Mouse (Mus musculus) neural tube, embryonic 12.5 days (tissue): ENCODE measurements around the gene Snrpa1. TPM values are rescaled to one million over a fixed set of nuclear protein-coding genes. Genes with fewer than 3 reads are reported as not detected.
A peak's percentile ranks its signal among the peaks of the same experiment; 100 is the strongest.
"Not testable (repeated sequence)": the region's sequence is repeated elsewhere in the genome, so short reads cannot be mapped to it uniquely, and the experiment has no call there.

Source experiments
- ATAC-seq: fragments of 200-750 bp; cut with Nextera tagmentation; 2 replicates; pipeline ENCODE4 v1.8.0; 2017; ENCODE audit warnings: low read depth, mild to moderate bottlenecking, moderate TSS enrichment, moderate library complexity; ENCODE audit not compliant: low FRiP score
- H3K27ac ChIP-seq: fragments of 300-500 bp; sonication (generic); 2 replicates; pipeline ENCODE4 v1.5.1; 2016
- H3K27me3 ChIP-seq: fragments of 300-500 bp; sonication (generic); replicated peaks from 2 replicates; pipeline ENCODE4 v1.6.1; 2016; ENCODE audit warnings: mild to moderate bottlenecking
- H3K36me3 ChIP-seq: fragments of 300-500 bp; sonication (generic); 2 replicates; pipeline ENCODE4 v1.6.1; 2016; ENCODE audit warnings: mild to moderate bottlenecking
- H3K4me1 ChIP-seq: fragments of 300-500 bp; sonication (generic); 2 replicates; pipeline ENCODE4 v1.6.1; 2016
- H3K4me2 ChIP-seq: fragments of 300-500 bp; sonication (generic); replicated peaks from 2 replicates; pipeline ENCODE4 v1.6.1; 2016; ENCODE audit warnings: mild to moderate bottlenecking
- H3K4me3 ChIP-seq: fragments of 300-500 bp; sonication (generic); 2 replicates; pipeline ENCODE4 v1.5.1; 2016
- H3K9ac ChIP-seq: fragments of 300-500 bp; sonication (generic); 2 replicates; pipeline ENCODE4 v1.6.1; 2016; ENCODE audit warnings: mild to moderate bottlenecking
- H3K9me3 ChIP-seq: fragments of 300-500 bp; sonication (generic); 2 replicates; pipeline ENCODE4 v1.6.1; 2016; ENCODE audit warnings: mild to moderate bottlenecking
- WGBS: fragments of 180-500 bp; shearing (Covaris S2); methylation state at CpG from one replicate; pipeline ENCODE4 v1.1.7; 2016; 5-methylcytosine and 5-hydroxymethylcytosine counted together
- polyA plus RNA-seq: library from polyadenylated mRNA; unstranded; fragments of >200 nt; fragmentation: Nextera tagmentation; extraction: Ambion mirVana; gene quantifications from 2 replicates; pipeline ENCODE4 v1.2.1, GENCODE M21; 2016

Snrpa1 gene
- polyA plus RNA-seq, 1 experiment from 2014 or later: 177 TPM

DNA sequence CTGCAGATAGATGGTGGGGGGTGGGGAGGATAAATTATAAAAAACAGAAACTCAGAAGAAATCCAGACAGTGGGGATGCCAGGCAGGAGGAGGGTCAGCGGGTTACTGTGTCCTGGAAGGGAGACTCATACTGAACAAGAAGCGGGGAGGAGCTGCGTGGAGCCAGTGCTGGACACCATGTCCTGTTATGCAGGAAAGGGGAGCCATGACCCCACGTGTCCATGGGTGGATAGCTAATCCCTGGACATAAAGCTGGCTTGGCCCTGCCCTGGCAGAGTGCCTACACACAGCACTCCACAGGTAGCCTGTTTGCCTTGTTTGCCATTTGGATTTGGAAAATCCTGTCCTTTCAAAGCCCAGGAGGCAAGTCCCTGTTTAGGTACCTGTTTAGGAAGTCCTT is 10.8 kb upstream of the Snrpa1 start:
- H3K27ac ChIP-seq: no peak overlapping the region
- H3K9me3 ChIP-seq: no peaks in the 10 kb centered on the region
- ATAC-seq: no peak
- H3K4me3 ChIP-seq: no peak overlapping the region
- H3K27me3 ChIP-seq: no peaks in the 10 kb centered on the region; the same call in 1 of the 2 replicates
- 83% methylated on average over 4 of the region's 4 CpGs for WGBS
- peaks cover 34% of the 10 kb centered on the region for H3K4me1 ChIP-seq
- H3K9ac ChIP-seq: no peak overlapping the region
- no peaks in the 10 kb centered on the region for H3K36me3 ChIP-seq
- no peak overlapping the region for H3K4me2 ChIP-seq

DNA sequence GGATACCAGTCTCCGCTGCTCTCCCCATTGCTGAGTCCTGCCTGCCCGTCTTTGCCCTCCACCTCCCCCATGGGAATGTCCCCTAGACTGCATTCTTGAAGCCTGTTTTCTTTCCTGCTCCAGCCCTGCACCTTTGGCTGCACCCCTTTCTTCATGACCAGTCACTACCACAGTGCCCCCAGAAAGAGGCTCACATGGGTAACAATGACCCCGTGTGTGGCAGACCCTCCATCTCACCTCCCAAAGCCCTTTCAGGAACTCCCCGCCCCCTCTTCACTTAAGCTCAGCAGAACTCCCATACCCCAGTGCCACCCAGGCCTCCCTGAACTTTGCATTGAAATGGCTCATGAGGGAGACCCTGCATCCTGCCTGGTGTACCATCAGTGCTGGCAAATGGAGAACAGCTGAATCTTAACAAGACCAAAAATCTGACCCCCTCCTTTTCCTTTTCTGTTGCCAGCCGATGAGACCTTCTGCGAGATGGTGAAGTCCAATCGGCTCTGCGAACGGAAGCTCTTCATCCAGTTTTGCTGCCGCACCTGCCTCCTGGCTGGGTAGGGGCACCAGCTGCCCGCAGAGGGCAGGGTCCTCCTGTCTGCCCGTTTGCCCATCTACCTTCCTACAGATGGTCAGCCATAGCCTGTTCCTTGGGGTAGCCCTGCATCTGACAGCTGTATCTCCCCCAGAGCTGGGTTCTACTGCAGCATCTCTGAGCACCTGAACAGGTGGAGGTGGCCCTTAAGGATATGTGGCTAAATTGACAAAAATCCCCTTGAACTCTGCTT is 10.2 kb upstream of the Snrpa1 start:
- ATAC-seq: no peak
- H3K9ac ChIP-seq: no peak overlapping the region
- H3K4me2 ChIP-seq: no peak overlapping the region
- no peaks in the 10 kb centered on the region; the same call in 1 of the 2 replicates for H3K27me3 ChIP-seq
- H3K4me3 ChIP-seq: no peak overlapping the region
- H3K9me3 ChIP-seq: no peaks in the 10 kb centered on the region
- peaks cover 32% of the 10 kb centered on the region for H3K4me1 ChIP-seq
- H3K36me3 ChIP-seq: no peaks in the 10 kb centered on the region
- no peak overlapping the region for H3K27ac ChIP-seq
- WGBS: 84% methylated on average over 12 of the region's 12 CpGs

DNA sequence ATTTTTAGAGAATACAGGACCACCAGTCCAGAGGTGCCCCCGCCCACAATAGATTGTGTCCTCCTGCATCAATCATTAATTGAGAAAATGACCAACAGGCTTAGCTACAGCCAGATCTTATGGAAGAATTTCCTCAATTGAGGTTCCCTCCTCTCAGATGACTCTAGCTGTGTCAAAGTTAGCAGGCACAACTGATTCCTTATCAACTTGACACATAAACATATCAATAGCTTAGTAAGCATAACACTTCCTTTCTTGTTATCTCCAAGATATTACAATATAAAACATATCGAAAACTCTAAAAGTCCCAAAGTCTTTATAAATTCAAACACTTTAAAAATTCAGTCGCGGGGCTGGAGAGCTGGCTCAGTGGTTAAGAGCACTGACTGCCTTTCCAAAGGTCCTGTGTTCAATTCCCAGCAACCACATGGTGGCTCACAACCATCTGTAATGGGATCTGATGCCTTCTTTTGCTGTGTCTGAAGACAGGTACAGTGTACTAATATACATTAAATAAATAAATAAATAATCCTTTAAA is 4.8 kb upstream of the Snrpa1 start:
- Histone ChIP-seq H3K27ac (no peak overlapping the region), H3K4me2 (no peak overlapping the region), H3K4me1 (no peaks in the 10 kb centered on the region), H3K9ac (no peak overlapping the region), H3K27me3 (no peaks in the 10 kb centered on the region), H3K36me3 (no peaks in the 10 kb centered on the region), H3K4me3 (no peak overlapping the region), H3K9me3 (no peaks in the 10 kb centered on the region)
- 87% methylated on average over 4 of the region's 4 CpGs for WGBS
- ATAC-seq: no peak

DNA sequence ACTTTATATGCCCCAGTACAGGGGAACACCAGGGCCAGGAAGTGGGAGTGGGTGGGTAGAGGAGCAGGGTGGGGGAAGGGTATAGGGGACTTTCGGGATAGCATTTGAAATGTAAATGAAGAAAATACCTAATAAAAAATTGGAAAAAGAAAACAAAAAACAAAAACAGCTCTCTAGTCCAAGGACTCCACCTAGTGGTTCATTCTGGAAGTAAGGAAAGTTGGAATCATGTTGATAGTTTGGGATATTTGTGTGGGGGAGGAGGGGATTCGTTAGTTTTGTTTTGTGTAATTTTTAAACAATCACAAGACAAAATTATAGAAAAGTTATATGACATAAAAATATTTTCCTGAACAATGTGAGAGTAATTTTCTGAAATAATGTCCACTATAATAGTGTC is 3.4 kb upstream of the Snrpa1 start:
- not testable (repeated sequence) for H3K4me1 ChIP-seq, H3K9ac ChIP-seq, H3K36me3 ChIP-seq, H3K4me3 ChIP-seq, H3K4me2 ChIP-seq, ATAC-seq, H3K27me3 ChIP-seq, H3K9me3 ChIP-seq, H3K27ac ChIP-seq
- WGBS: 12% methylated on average over 2 of the region's 2 CpGs

DNA sequence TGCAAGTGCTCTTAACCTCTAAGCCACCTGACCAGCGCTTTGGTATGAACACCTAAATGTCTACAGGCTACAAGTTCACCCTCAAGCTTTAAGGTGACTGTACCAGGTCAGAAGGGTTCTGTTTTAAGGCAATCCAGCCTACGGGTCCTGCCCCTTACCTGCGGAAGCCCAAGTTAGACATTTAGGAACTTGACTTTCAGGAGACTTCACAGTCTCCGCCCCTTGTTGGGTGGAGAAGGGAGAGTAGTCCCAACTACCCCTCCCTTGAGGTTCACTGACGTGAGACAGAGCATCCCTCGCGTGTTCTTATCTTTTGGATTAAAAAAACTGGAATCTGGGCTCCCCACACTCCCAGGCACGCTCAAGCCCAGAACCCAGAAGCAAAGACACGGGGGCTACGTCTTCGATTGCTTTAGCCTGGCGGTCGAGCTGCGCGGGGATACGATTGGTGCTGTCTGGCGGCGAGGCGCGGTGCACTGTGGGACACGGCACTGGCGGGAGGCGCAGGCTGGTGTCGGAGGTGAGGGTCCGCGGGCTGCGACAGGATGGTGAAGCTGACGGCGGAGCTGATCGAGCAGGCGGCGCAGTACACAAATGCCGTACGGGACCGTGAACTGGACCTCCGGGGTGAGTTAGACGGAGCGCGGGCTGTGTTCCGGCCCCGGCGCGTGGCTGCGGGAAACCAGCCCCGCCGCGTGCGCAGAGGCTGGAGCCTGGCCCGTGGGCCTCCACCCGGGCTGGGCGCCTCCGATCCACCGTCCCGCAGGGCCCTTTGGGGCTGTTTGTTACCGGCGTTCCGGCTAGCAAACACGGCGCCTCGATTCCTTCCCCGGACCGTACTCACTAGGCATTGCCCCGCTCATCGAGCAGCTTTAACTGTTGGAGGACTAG is 1.5 kb downstream of the Snrpa1 start:
- Histone ChIP-seq H3K36me3 (peaks cover 21% of the 10 kb centered on the region), H3K4me2 (peak overlapping the region; percentile 85), H3K27ac (peak overlapping the region; percentile 18; the same call in 1 of the 2 replicates), H3K4me3 (peak overlapping the region; percentile 97), H3K4me1 (peaks cover 9% of the 10 kb centered on the region), H3K9me3 (no peaks in the 10 kb centered on the region), H3K9ac (peak overlapping the region; percentile 89), H3K27me3 (no peaks in the 10 kb centered on the region)
- peak; percentile 95 for ATAC-seq
- under 1% methylated on average over 64 of the region's 64 CpGs for WGBS

DNA sequence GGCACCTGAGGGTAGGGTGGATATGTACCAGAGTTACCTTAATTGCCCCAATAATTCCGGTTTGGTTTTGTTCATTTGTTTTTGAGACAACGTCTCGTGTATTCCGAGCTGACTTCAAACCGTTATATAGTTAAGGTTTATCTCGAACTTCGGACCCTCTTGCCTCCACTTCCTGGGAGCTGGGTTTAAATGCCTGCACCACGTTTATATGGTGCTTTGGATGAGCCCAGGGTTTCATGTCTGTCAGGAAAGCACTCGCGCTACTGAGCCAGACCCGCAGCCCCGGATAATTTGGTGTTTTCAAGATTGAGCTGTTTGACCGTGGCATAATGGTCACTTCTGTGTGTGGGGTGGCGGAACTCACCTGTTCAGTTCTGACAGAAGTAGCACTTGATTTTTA is 2.3 kb downstream of the Snrpa1 start:
- Histone ChIP-seq H3K36me3 (peaks cover 21% of the 10 kb centered on the region), H3K4me2 (peak overlapping the region; percentile 85), H3K4me1 (peaks cover 9% of the 10 kb centered on the region), H3K9ac (peak overlapping the region; percentile 89), H3K9me3 (no peaks in the 10 kb centered on the region), H3K27me3 (no peaks in the 10 kb centered on the region), H3K27ac (no peak overlapping the region), H3K4me3 (peak overlapping the region; percentile 97)
- WGBS: 2% methylated on average over 14 of the region's 14 CpGs
- ATAC-seq: no peak

DNA sequence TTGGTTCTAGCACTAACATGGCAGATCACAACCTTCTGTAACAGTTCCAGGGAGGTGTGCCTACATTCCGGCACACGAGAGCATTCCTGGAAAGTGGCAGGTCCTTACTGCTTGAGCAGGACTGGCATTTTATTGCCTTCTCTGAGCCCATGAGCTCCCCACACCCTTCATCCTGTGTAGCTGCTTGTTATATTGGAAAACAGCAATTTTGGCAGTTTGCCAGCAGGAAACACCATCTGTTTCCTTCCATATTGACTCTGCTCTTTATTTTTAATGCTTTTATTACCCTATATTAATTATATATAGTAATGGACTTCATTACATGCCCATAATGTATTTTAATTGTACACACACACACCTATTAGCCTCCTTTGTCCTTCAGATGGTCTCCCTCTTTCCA is 17.6 kb downstream of the Snrpa1 start:
- no peak for ATAC-seq
- Histone ChIP-seq H3K4me2 (no peak overlapping the region), H3K9ac (no peak overlapping the region), H3K9me3 (no peaks in the 10 kb centered on the region), H3K4me3 (no peak overlapping the region), H3K27me3 (no peaks in the 10 kb centered on the region), H3K27ac (no peak overlapping the region), H3K4me1 (peaks cover 13% of the 10 kb centered on the region), H3K36me3 (peaks cover 48% of the 10 kb centered on the region)
- 86% methylated on average over 2 of the region's 2 CpGs for WGBS

DNA sequence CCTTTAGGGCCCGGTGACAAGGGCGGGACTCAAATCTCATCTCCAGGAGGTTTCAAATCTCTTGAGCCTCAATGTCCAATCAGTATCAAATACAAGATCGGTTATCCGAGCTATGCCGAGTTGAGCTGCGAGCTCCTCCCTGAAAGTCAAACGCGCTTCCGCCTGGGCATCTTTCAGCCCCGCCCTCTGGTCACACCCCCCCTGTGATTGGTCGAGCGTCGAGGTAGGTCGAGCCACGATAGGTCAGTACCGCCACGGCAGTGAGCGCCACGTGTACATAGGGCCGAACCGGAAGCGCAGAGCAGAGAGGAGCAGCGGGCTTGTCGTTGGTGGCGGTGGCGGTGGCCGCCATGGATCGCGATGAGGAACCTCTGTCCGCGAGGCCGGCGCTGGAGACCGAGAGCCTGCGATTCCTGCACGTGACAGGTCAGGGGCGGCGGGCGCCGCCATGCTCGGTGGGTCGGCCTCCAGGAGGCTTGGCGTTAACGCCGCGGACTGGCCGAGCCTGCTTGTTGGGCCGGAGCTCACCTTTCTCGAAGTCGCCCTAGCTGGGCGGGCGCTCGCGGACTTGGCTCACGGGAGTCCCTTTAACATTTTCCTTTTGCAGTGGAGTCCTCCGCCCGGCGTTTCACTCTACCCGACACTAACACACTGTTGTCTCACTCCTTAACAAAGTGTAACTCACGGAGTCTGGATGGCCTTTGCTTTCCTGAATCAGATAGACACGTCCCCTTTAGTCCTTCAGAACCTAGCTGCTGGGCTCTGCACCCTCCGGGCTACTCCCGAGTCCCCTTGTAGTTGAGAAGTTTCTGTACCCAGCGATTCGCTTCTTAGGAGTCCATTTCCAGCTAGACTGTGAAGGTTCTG is 20.8 kb downstream of the Snrpa1 start, which contains the start of gene Selenos:
Gene Selenos (plus strand): TSS at position 286 of the 867 bp plus-strand sequence.
- WGBS: under 1% methylated on average over 65 of the region's 65 CpGs
- ATAC-seq: peak; percentile 100
- Histone ChIP-seq H3K27me3 (no peaks in the 10 kb centered on the region), H3K9ac (peak within 1 kb of the TSS; percentile 81), H3K4me2 (peak within 1 kb of the TSS; percentile 90), H3K9me3 (no peaks in the 10 kb centered on the region), H3K4me3 (peak within 1 kb of the TSS; percentile 91), H3K4me1 (peaks cover 13% of the 10 kb centered on the region), H3K36me3 (peaks cover 49% of the 10 kb centered on the region), H3K27ac (0 out of 2 replicates have a peak within 1 kb of the TSS, but pooled peaks have one; percentile 37)

DNA sequence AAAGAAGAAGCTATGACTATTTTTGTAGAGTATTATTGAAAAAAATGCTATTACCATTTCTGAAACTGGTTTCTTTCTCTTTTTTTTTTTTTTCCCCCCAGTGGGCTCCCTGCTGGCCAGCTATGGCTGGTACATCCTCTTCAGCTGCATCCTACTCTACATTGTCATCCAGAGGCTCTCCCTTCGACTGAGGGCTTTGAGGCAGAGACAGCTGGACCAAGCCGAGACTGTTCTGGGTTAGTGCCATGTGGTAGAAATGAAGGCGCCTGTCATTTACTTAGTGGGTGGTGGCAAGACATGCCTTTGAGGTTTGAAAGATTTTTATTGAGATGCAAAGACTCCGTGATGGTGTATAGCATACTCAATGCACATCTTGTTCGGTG is 21.4 kb downstream of the Snrpa1 start:
- no peaks in the 10 kb centered on the region for H3K9me3 ChIP-seq
- H3K27me3 ChIP-seq: no peaks in the 10 kb centered on the region
- H3K4me3 ChIP-seq: peak overlapping the region; percentile 91
- no peak for ATAC-seq
- WGBS: 39% methylated on average over 5 of the region's 5 CpGs
- peak overlapping the region; percentile 81 for H3K9ac ChIP-seq
- H3K27ac ChIP-seq: no peak overlapping the region
- peaks cover 47% of the 10 kb centered on the region for H3K36me3 ChIP-seq
- H3K4me2 ChIP-seq: peak overlapping the region; percentile 90
- peaks cover 13% of the 10 kb centered on the region for H3K4me1 ChIP-seq

DNA sequence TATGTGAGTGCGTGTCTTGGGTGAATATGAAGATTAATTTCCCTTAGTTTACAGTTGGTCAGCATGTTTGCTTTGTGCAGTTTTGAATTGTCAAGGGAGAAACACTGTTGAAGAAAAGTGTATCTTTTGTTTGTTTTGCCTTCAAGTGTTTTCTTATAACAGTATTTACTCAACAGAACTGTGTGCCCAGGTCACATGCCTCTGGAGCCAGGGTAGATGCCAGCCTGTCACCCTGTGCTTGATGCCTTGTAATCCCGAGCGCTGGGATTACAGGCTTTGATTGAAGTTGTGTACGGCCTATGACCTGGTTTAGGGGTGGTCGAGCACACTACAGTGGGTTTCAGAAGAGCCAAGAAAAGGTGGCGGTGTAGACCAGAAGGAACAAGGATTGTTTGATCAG is 25.0 kb downstream of the Snrpa1 start:
- no peak overlapping the region for H3K4me3 ChIP-seq
- WGBS: 97% methylated on average over 6 of the region's 6 CpGs
- no peaks in the 10 kb centered on the region for H3K9me3 ChIP-seq
- ATAC-seq: no peak
- peaks cover 63% of the 10 kb centered on the region for H3K36me3 ChIP-seq
- peaks cover 12% of the 10 kb centered on the region for H3K4me1 ChIP-seq
- H3K27ac ChIP-seq: no peak overlapping the region
- no peak overlapping the region for H3K9ac ChIP-seq
- H3K27me3 ChIP-seq: no peaks in the 10 kb centered on the region
- H3K4me2 ChIP-seq: no peak overlapping the region

DNA sequence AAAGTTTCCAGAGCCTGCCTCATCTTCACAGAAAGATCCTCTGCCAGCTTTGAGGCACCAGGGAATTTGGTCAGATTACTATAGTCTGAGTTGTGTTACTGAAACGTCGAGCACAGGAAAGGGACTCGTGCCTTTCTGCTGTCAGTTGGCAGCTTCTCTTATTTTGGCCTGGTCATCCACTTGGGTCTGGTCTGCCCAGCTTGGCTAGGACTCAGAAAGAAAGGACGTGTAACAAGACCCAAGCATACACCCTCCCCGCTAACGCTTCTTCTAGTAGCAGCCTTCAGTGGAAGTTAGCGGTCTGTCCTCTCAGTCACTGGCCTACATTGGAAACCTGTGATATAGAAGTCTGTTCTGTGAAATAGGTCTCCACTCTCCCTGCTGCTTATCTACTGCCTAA is 25.7 kb downstream of the Snrpa1 start:
- Histone ChIP-seq H3K9me3 (no peaks in the 10 kb centered on the region), H3K27ac (no peak overlapping the region), H3K36me3 (peaks cover 69% of the 10 kb centered on the region), H3K4me3 (no peak overlapping the region), H3K27me3 (no peaks in the 10 kb centered on the region), H3K4me1 (peaks cover 10% of the 10 kb centered on the region), H3K9ac (no peak overlapping the region), H3K4me2 (no peak overlapping the region)
- ATAC-seq: no peak
- 91% methylated on average over 7 of the region's 7 CpGs for WGBS
